Mouse (Mus musculus) thymus, postnatal 0 days (tissue): Measurements from ENCODE around the gene Pdzd8. TPM values are rescaled to one million over a fixed set of nuclear protein-coding genes. Genes with fewer than 3 reads are reported as not detected.

Experiments used
- DNase-seq: peaks from one replicate; pipeline ENCODE4 v3.0.0-alpha.2; 2015; ENCODE audit warnings: low spot score
- polyA plus RNA-seq: library from polyadenylated mRNA; unstranded; fragments of >200 nt; fragmentation: Nextera tagmentation; extraction: Ambion mirVana; gene quantifications from 2 replicates; pipeline ENCODE4 v1.2.1, GENCODE M21; 2015

The Pdzd8 gene
- polyA plus RNA-seq, 1 experiment from 2014 or later = 9.3 TPM

DNA sequence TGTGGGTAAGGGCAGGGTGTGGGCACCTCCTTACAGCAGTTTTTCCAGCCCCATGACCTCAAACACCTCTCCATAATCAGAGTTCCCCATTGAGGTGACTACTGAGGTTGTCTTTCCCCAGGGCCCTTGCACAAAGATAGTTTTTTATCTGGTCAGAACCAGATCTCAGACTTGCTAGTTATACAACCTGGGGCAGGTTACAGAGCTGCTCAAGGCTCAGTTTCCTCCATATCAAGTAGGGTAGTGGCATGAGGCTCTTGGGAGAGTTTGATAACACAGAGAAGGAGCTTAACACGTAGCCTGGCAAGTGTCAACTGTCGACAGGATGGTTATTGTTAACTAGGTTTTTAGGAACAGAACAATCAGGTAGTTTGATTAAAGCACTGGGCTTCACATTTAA lies 9.3 kb upstream of the Pdzd8 start:
- DNase-seq = no peak

DNA sequence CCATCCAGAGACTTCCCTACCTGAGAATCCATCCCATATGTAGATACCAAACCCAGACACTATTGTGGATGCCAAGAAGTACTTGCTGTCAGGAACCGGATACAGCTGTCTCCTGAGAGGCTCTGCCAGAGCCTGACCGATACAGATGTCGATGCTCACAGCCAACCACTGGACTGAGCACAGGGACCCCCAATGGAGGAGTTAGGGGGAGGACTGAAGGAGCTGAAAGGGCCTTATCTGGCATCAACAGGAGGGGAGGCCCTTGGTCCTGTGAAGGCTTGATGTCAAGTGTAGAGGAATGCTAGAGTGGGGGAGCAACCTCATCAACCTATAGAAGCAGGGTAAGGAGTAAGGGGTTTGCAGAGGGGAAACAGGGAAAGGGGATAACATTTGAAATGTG lies 7.2 kb upstream of the Pdzd8 start:
- DNase-seq = no peak

- no peak for DNase-seq
Observed at GRCm38 (mm10) chr19:59351151-59351889, 5.7 kb upstream of the Pdzd8 start.

DNA sequence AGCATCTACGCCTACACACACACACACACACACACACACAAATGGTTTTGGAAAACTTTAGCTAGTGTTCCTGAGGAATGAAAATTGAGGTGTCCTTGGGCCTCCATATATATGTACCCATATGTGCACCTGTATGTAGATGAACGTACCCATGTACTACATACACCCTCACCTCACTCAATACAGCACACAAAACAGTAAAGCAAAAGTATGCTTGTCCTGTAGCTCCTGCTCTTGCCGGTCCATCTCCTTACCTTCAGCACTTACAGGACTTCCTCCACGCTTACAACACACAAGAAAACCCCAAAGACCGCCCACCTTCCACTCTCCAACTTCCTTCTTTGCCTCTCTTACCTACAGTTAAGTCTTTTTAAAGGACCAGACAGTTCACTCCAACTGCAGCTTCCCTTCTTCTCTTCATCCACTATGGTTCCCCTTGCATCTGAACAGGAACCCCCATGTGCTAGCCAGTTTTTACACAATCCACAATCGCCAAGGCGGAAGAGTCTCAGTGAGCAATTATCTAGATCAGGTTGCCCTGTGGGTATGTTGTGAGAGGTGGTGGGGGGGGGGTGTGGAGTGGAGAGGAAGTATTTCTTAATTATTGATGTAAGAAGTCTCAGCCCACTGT lies 4.8 kb upstream of the Pdzd8 start:
- DNase-seq = no peak

DNA sequence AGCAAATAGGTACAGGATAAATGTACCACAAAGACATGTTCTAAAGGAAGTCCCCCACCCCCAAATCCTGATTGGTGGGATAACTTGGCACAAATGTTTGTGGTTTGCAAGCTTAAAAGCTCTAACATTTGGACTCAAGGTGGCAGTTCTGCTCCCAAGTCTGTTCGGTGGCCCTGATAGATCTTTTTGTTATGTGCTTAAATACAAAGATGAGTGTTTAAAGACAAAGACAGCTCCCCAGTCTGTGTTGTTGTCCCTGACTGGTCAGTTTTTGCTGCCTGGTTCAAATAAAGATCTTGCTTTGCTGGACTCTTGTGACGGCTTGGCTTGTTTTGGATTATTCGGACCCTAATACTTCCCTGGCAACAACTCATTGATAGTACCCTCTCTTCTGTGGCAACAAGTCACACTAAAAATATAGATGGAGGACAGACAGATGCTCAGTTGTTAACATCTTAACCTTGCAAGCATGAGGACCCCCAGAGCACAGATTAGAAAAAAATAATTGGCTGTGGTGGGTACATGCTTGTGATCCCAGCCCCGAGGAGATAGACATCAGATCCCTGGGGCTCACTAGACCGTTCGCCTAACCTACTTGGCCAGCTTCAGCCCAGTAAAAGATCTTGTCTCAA lies 3.9 kb upstream of the Pdzd8 start:
- no peak for DNase-seq

DNA sequence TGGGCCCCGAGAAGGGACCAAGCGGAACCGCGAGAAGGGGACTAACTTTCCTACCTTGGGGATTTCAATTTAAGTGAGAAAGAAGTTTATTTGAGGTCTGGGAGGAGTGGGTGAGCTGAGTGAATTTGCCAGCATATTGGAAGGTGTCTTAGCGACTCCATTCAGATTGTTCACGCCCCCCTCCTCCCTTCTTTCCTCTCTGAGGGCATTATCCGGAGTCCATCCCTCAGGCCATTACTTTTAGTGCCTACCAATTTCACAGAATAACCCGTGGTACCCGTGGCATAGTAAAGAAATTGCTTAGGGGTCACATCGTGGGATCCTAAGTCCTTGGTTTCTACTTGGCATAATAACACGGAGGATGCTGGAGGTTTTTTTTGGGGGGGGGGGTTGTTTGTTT lies 745 bp upstream of the Pdzd8 start:
- DNase-seq = no peak

DNA sequence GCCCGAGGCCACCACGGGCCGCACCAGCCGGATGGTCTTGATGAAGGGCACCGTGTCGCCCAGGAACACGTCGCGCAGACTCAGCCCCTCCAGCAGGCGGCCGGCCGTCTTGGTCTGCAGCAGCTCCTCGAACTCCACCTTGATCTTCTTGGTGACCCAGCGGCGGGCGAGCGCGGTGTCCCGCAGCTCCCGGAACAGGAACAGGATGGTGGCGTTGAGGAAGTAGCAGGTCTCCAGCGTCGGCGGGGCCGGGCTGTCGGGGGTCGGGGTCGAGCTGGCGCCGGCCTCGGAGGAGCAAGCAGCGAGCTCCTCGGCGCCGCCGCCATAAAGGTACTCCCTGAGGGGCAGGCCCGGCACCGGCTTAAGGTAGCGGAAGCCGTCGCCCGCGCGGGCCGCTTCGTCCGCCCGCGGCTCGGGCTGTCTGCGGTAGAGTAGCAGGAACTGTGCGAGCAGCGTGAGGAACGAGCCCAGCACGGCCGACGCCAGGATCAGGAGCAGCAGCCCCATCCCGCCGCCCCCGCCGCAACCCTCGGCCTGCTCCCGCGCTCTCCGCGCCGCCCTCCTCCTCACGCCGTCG lies 411 bp downstream of the Pdzd8 start:
- peak; percentile 54 for DNase-seq

DNA sequence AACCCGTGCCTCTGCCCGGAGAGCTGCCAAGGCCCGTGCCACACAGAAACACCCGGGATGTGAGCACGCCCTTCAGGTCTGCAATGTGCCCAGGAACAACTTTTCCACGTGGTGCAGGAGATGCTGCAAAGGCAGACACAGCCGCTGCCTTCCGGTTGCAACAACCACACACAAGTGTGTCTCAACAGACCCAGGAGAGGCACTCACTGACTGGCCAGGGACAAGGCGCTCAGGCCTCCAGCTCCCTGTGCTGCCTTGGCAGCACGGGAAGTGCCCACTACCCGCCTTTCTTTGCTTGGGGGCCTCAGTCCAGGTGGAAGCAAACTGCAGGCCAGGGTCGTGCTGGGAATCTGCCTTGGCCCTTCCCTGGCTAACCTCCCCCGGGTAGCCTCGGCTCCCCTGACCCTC lies 1.3 kb downstream of the Pdzd8 start:
- DNase-seq = peak; percentile 46

DNA sequence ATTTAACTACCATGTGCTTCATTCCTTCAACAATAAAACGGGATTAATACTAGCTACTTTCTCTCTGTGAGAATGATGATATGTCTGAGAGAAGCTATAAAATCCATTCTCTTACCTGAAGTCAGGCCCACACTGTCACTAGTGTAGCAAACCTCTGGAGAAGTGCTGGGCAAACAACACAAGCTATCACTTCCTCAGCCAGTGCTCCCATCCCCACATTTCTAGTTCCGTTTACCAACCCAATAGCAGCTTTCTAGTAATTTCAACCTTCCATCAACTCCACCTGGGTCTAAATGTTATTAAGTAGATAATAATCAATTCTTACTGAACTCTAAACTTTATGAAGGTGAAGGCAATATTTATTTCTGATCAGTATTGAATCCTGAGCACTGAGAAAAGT lies 2.6 kb downstream of the Pdzd8 start:
- no peak for DNase-seq

DNA sequence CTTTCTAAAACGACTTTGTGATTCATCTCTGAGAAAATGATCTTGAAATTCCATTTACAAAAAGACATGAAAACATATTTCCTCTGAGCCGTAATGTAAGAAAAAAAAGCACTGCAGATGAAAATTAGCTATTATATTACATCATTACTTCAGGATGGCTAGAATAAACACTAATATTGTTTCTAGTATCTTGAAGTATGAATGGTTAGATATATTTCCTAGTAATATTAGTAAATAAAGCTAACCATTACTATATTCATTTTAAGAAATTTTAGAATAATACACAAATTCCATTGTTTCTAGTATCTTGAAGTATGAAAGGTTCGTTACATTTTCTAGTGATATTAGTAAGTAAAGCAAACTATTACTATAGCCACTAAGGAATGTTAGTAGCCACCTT lies 5.7 kb downstream of the Pdzd8 start:
- DNase-seq = no peak

DNA sequence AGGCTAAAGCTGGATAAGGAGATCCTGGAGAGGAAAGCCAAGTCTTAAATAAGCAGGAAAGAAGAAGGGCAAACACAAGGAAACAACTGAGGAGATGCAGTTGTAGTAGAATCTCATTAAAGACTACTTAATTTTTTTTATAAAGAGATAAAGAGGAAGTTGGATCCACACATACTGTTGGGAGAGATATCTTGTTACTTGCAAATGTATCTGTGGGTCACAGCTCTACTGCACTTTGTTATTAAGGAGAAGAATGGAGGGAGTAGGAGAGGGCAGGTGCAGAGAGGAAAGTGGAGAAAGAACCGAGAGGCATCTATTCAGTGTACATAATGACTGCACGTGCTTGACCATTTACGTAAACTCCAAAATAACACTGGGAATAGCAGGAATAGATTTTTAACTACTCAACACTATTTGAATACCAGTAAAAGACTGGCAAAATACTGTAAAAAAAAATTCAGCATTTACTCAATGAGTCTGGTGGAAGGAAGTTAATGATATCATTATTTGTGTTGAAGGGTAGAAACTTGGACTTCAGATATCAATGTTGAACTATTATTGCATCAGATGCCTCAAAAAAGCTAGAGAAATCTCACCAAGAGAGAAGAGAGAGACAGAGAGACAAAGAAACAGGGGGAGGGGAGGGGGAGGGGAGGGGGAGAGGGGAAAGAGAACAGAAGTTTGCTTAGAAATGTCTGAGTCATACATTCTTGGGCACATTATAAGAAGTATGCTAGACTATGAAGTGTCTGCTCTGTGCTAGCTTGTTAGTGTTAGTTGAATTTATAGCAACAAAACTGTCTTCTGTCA lies 7.5 kb downstream of the Pdzd8 start:
- no peak for DNase-seq

GRCm38 (mm10) chr19:59336655-59337054 lies 8.9 kb downstream of the Pdzd8 start:
- DNase-seq = no peak

DNA sequence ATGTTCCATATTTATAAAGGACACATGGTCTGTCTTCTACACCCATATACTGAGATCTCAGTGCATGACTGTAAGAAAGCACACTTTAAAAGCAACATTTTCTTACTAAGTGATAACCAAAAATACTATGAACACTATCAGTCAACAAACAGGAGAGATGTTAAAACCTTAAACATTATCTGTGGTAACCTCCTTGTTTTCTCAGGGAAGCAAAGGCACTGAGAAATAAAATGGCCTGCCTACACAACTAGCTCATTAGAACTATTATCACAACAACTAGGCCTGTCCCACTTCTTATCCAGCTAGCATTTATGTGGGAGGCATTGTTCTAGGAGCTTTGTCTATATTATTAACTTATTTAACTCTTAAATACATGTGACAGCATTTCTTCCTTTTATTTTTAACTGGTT lies 14.8 kb downstream of the Pdzd8 start:
- DNase-seq = no peak

DNA sequence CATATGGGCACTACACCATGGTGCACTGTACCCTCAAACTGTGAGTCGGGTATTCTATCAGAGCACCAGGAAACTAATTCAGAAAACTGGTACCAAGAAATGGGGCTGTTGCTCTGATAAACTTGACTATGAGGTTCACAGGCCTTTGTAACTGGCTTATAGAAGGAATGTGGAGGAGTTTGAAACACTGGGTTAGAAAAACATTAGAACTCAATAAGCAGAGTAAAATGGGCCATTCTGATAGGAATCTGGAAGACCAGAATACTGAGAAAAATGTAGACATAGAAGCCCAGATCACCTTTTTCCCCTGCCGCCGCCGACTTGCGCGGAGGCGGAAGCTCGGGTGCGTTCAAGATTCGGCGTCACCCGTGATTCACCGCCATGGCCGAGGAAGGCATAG lies 23.6 kb downstream of the Pdzd8 start, which contains the start of gene Rps12-ps3:
Gene Rps12-ps3 (plus strand): TSS at position 301 of the 400 bp plus-strand sequence.
- DNase-seq = no peak

GRCm38 (mm10) chr19:59316571-59316970 lies 29.0 kb downstream of the Pdzd8 start:
- peak; percentile 36 for DNase-seq

GRCm38 (mm10) chr19:59315308-59315707 lies 30.3 kb downstream of the Pdzd8 start:
- no peak for DNase-seq

DNA sequence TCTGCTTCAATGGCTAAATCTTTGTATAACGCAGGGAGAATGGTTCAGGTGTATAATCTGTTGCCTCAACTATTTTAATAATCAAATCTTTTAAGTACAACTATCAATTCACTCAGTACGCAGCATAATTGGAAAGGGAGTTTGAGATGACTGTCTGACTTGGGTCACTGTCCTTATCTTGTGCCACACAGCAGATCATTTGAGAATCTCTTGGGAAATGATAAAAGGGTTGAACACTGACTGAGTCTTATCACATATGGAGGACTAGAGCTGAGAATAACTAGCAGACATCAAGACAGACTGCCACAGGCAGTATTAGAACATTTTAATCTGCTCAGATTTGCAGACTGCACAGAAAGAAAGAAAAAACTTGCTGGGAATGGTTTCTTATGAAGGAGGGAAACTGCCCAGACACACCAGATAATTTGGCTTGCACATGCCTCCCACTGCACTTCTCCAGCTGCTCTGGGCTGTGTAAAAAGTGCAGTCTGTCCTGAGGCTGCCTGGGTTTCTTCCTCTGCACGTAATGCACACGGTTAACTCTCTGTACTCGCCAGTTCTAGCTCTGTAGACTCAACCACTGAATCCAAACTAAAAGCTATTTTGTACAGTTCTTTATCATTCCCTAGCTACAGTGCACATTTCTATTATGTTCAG lies 53.3 kb downstream of the Pdzd8 start:
- no peak for DNase-seq

GRCm38 (mm10) chr19:59289811-59290210 lies 55.8 kb downstream of the Pdzd8 start:
- no peak for DNase-seq

GRCm38 (mm10) chr19:59289042-59289441 lies 56.5 kb downstream of the Pdzd8 start:
- DNase-seq = no peak

DNA sequence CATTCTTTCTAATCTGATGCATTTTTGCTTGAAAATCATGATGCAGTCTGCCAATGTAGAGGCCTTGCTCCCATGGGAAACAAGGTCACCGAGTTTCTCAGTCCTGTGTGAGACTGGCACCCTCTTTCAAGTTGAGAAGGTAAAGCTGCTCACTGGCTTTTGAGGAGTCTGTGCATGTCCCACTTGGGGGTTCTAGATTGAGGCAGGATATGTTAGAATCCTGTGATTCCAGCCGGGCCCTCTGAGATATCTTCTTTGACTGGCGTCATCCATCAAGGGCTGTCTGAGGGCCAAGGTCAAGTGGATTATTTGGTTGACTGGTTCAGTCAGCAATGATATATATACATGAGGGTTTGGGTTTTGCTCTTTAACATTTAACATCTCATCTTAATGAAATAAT lies 63.6 kb downstream of the Pdzd8 start:
- DNase-seq = no peak

- no peak for DNase-seq
Observed at GRCm38 (mm10) chr19:59280841-59281240, 64.7 kb downstream of the Pdzd8 start.
